Mouse (Mus musculus): ENCODE data around the gene Pabpn1l.
"Not testable (repeated sequence)": the region's sequence is repeated elsewhere in the genome, so short reads cannot be mapped to it uniquely, and the experiment has no call there.

Pabpn1l gene

GRCm38 (mm10) chr8:122648192-122648970, 25.8 kb upstream of the Pabpn1l start:
- DNase-seq (ENCODE audit: extremely low spot score, low read depth, low spot score): no peak

- no peak for DNase-seq (ENCODE audit: extremely low spot score, low read depth, low spot score)
Measured at GRCm38 (mm10) chr8:122646337-122646736, 23.8 kb upstream of the Pabpn1l start.

- DNase-seq (ENCODE audit: extremely low spot score, low read depth, low spot score): no peak
Measured at GRCm38 (mm10) chr8:122644175-122644954, 21.8 kb upstream of the Pabpn1l start.

GRCm38 (mm10) chr8:122642071-122642470, 19.5 kb upstream of the Pabpn1l start:
- DNase-seq (ENCODE audit: extremely low spot score, low read depth, low spot score): no peak

GRCm38 (mm10) chr8:122641406-122641805, 18.9 kb upstream of the Pabpn1l start:
- no peak for DNase-seq (ENCODE audit: extremely low spot score, low read depth, low spot score)

- DNase-seq (ENCODE audit: extremely low spot score, low read depth, low spot score): no peak
Measured at GRCm38 (mm10) chr8:122640825-122641224, 18.3 kb upstream of the Pabpn1l start.

GRCm38 (mm10) chr8:122639521-122640248, 17.1 kb upstream of the Pabpn1l start:
- DNase-seq (ENCODE audit: extremely low spot score, low read depth, low spot score): no peak

GRCm38 (mm10) chr8:122638601-122639000, 16.1 kb upstream of the Pabpn1l start:
- no peak for DNase-seq (ENCODE audit: extremely low spot score, low read depth, low spot score)

GRCm38 (mm10) chr8:122637230-122637629, 14.7 kb upstream of the Pabpn1l start:
- no peak for DNase-seq (ENCODE audit: extremely low spot score, low read depth, low spot score)

- DNase-seq (ENCODE audit: extremely low spot score, low read depth, low spot score): no peak
Measured at GRCm38 (mm10) chr8:122636803-122637175, 14.2 kb upstream of the Pabpn1l start.

GRCm38 (mm10) chr8:122635878-122636802, 13.6 kb upstream of the Pabpn1l start:
- no peak for DNase-seq (ENCODE audit: extremely low spot score, low read depth, low spot score)

- DNase-seq (ENCODE audit: extremely low spot score, low read depth, low spot score): no peak
Measured at GRCm38 (mm10) chr8:122633205-122633604, 10.7 kb upstream of the Pabpn1l start.

- DNase-seq (ENCODE audit: extremely low spot score, low read depth, low spot score): not testable (repeated sequence)
Measured at GRCm38 (mm10) chr8:122632134-122632533, 9.6 kb upstream of the Pabpn1l start.

GRCm38 (mm10) chr8:122630696-122631095, 8.2 kb upstream of the Pabpn1l start:
- no peak for DNase-seq (ENCODE audit: extremely low spot score, low read depth, low spot score)

GRCm38 (mm10) chr8:122629388-122629787, 6.8 kb upstream of the Pabpn1l start:
- no peak for DNase-seq (ENCODE audit: extremely low spot score, low read depth, low spot score)

- DNase-seq (ENCODE audit: extremely low spot score, low read depth, low spot score): no peak
Measured at GRCm38 (mm10) chr8:122626896-122627295, 4.4 kb upstream of the Pabpn1l start.

GRCm38 (mm10) chr8:122625811-122626210, 3.3 kb upstream of the Pabpn1l start:
- no peak for DNase-seq (ENCODE audit: extremely low spot score, low read depth, low spot score)

- DNase-seq (ENCODE audit: extremely low spot score, low read depth, low spot score): no peak
Measured at GRCm38 (mm10) chr8:122624653-122625052, 2.1 kb upstream of the Pabpn1l start.

GRCm38 (mm10) chr8:122623844-122624642, 1.5 kb upstream of the Pabpn1l start:
- no peak for DNase-seq (ENCODE audit: extremely low spot score, low read depth, low spot score)

- no peak for DNase-seq (ENCODE audit: extremely low spot score, low read depth, low spot score)
Measured at GRCm38 (mm10) chr8:122620446-122620845, 2.1 kb downstream of the Pabpn1l start.
